Mouse (Mus musculus) CH12.LX (cell line): ENCODE measurements around the gene Syne4. TPM values are rescaled to one million over a fixed set of nuclear protein-coding genes. Genes with fewer than 3 reads are reported as not detected.

Experiments used
- DNase-seq: peaks from one replicate; pipeline ENCODE4 v3.0.0-alpha.2; 2013; ENCODE audit errors: extremely low read depth
- H3K27ac ChIP-seq: 2 replicates; pipeline ENCODE4 v1.5.1; 2012; ENCODE audit warnings: low read depth, mild to moderate bottlenecking, control low read depth, moderate library complexity; ENCODE audit not compliant: insufficient read depth
- H3K27me3 ChIP-seq: replicated peaks from 2 replicates; pipeline ENCODE3; 2012; ENCODE audit warnings: inconsistent platforms
- H3K36me3 ChIP-seq, 2 experiments: replicated peaks in 1 of 2; 2 replicates each; pipeline versions ENCODE3 to v1.6.1; 2012; ENCODE audit warnings: inconsistent platforms in 1 of 2, low read length in 1 of 2, mild to moderate bottlenecking in 1 of 2, mixed read lengths in 1 of 2, moderate library complexity in 1 of 2; ENCODE audit not compliant: control insufficient read depth in 1 of 2, insufficient read depth in 1 of 2
- H3K4me1 ChIP-seq, 2 experiments: 2 replicates each; pipeline ENCODE4 v1.6.1; 2012; ENCODE audit warnings: inconsistent platforms in 1 of 2, moderate library complexity in 1 of 2; ENCODE audit not compliant: insufficient read depth in 2 of 2, control insufficient read depth in 1 of 2
- H3K4me2 ChIP-seq: 2 replicates; pipeline ENCODE4 v1.6.1; 2012; ENCODE audit warnings: low read depth, mild to moderate bottlenecking, control low read depth; ENCODE audit not compliant: poor library complexity, insufficient read depth, severe bottlenecking
- H3K4me3 ChIP-seq, 3 experiments: fragments of 150-350 bp in 1 of 3; sonication (generic) in 1 of 3; replicated peaks in 1 of 3; 2 replicates each; pipeline versions ENCODE3 to v1.5.1; 2011 to 2012; ENCODE audit warnings: low read depth in 2 of 3, low read length in 2 of 3, mild to moderate bottlenecking in 2 of 3, moderate library complexity in 2 of 3, control low read depth in 1 of 3, improper control_type of control experiment in 1 of 3, inconsistent platforms in 1 of 3, mixed read lengths in 1 of 3; ENCODE audit not compliant: poor library complexity in 1 of 3
- H3K79me2 ChIP-seq: replicated peaks from 2 replicates; pipeline ENCODE4 v1.6.1; 2012; ENCODE audit warnings: mild to moderate bottlenecking, moderate library complexity; ENCODE audit not compliant: control insufficient read depth, poor library complexity, insufficient read depth, severe bottlenecking; ENCODE audit errors: extremely low read depth
- H3K9ac ChIP-seq: 2 replicates; pipeline ENCODE4 v1.6.1; 2012; ENCODE audit warnings: low read depth, mild to moderate bottlenecking, control low read depth, moderate library complexity; ENCODE audit not compliant: insufficient read depth
- H3K9me3 ChIP-seq: replicated peaks from 2 replicates; pipeline ENCODE3; 2012; ENCODE audit warnings: low read length, inconsistent platforms, mixed read lengths
- BHLHE40 ChIP-seq: IDR thresholded peaks from 2 replicates; pipeline ENCODE4 v1.6.1; 2011; ENCODE audit warnings: mild to moderate bottlenecking, low read depth, low read length, improper control_type of control experiment
- GABPA ChIP-seq: IDR thresholded peaks from 2 replicates; pipeline ENCODE4 v1.6.1; 2012; ENCODE audit warnings: low read depth, low read length, improper control_type of control experiment, inconsistent platforms; ENCODE audit not compliant: insufficient replicate concordance
- JUN ChIP-seq: IDR thresholded peaks from 2 replicates; pipeline ENCODE4 v1.6.1; 2011; ENCODE audit warnings: low read depth, mild to moderate bottlenecking, low read length, improper control_type of control experiment, moderate library complexity; ENCODE audit not compliant: insufficient read depth
- KAT2A ChIP-seq: IDR thresholded peaks from 2 replicates; pipeline ENCODE4 v1.6.1; 2012; ENCODE audit warnings: low read length, improper control_type of control experiment, inconsistent platforms; ENCODE audit not compliant: insufficient replicate concordance
- MEF2A ChIP-seq: IDR thresholded peaks from 2 replicates; pipeline ENCODE4 v1.6.1; 2014; ENCODE audit warnings: low read depth, mild to moderate bottlenecking, inconsistent platforms, low read length, improper control_type of control experiment, borderline replicate concordance
- MYC ChIP-seq: IDR thresholded peaks from 2 replicates; pipeline ENCODE4 v1.6.1; 2011; ENCODE audit warnings: low read depth, mild to moderate bottlenecking, improper control_type of control experiment, low read length
- NRF1 ChIP-seq: IDR thresholded peaks from 2 replicates; pipeline ENCODE4 v1.6.1; 2014; ENCODE audit warnings: low read depth, mild to moderate bottlenecking, inconsistent platforms, low read length, improper control_type of control experiment, moderate library complexity
- RCOR1 ChIP-seq: conservative IDR thresholded peaks from 2 replicates; pipeline ENCODE4 v1.6.1; 2012; ENCODE audit warnings: low read depth, mild to moderate bottlenecking, inconsistent platforms, low read length, improper control_type of control experiment
- SIN3A ChIP-seq: IDR thresholded peaks from 2 replicates; pipeline ENCODE4 v1.6.1; 2012; ENCODE audit warnings: low read length, improper control_type of control experiment, inconsistent platforms
- SMC3 ChIP-seq: IDR thresholded peaks from 2 replicates; pipeline ENCODE4 v1.6.1; 2011; ENCODE audit warnings: low read depth, low read length, improper control_type of control experiment
- UBTF ChIP-seq: IDR thresholded peaks from 2 replicates; pipeline ENCODE4 v1.6.1; 2012; ENCODE audit warnings: low read depth, mild to moderate bottlenecking, inconsistent platforms, low read length, improper control_type of control experiment, moderate library complexity
- ZMIZ1 ChIP-seq: IDR thresholded peaks from 2 replicates; pipeline ENCODE4 v1.6.1; 2012; ENCODE audit warnings: low read depth, mild to moderate bottlenecking, inconsistent platforms, low read length, improper control_type of control experiment
- ZNF384 ChIP-seq: IDR thresholded peaks from 2 replicates; pipeline ENCODE4 v1.6.1; 2012; ENCODE audit warnings: low read depth, low read length, improper control_type of control experiment, inconsistent platforms
- dilution Hi-C: fragments of 300-500 bp; cut with MboI; formaldehyde crosslinking; loops from 2 replicates; pipeline ENCODE4 v1.14.3; 2020; ENCODE audit warnings: low sequenced_read_pairs; ENCODE audit not compliant: extremely low pct_unique_long_range_greater_than_20kb, extremely low pct_ligation_motif_present
- in situ Hi-C: fragments of 300-500 bp; cut with MboI; formaldehyde crosslinking; loops from 3 replicates; pipeline ENCODE4 v1.14.3; 2019; ENCODE audit warnings: low sequenced_read_pairs, low pct_ligation_motif_present, low pct_unique_long_range_greater_than_20kb, mixed read lengths
- polyA plus RNA-seq: library from polyadenylated mRNA; unstranded; fragments of >175 nt; gene quantifications from 2 replicates; pipeline ENCODE4 v1.2.1, GENCODE M21; 2012; ENCODE audit warnings: low read depth; ENCODE audit not compliant: insufficient read length
- total RNA-seq, 2 experiments: library from RNA; depleted of rRNA; stranded (reverse); fragments of 300-350 nt in 1 of 2; fragments of >200 nt in 1 of 2; gene quantifications; 2 replicates each; pipeline ENCODE4 v1.2.3; 2012 to 2014

Syne4 gene
- total and polyA plus RNA-seq, 3 experiments = 0.70 to 3.1 (median 1.9) TPM

DNA sequence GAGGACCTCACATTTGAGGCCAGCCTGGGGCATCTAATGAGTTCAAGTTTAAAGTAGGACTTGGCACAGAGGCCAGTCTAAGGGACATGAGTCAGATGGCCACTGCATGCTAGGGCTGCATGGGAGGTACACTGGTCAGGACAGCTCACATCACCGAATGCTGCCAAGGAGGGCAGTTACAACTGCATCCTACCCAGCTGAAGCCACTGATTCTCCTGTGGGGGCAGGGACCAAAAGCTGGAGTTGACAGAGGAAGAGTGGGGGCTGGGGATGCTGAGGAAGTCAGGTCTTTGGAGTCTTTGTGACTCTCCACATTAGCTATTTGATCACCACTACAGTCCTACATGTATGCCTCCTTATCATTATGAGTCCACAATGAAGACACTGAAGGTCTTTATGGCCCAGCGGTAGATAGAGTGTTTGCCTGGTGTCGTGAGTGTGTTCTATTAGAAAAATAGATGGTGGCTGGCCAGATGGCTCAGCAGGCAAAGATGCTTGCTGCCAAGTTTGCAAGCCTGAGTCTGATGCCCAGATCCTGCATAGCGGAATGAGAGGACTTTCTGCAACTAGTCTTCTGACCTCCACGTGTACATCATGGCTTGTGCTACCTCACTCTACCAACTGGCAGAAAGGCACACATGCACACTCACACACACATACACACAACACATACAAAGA lies 25.0 kb downstream of the Syne4 start:
- H3K4me1 ChIP-seq = no peaks in the 10 kb centered on the region
- TF ChIP-seq JUN = no peak
- TF ChIP-seq GABPA = no peak
- TF ChIP-seq ZNF384 = no peak
- TF ChIP-seq MYC = no peak
- no peak for TF ChIP-seq UBTF
- TF ChIP-seq KAT2A = no peak
- TF ChIP-seq RCOR1 = no peak
- H3K9ac ChIP-seq = no peak overlapping the region
- H3K27ac ChIP-seq = no peak overlapping the region
- no peak for DNase-seq
- H3K79me2 ChIP-seq = no peaks in the 10 kb centered on the region
- no peaks in the 10 kb centered on the region for H3K9me3 ChIP-seq
- H3K36me3 ChIP-seq = no peaks in the 10 kb centered on the region
- dilution Hi-C loops = no loop called here
- no peak overlapping the region for H3K4me2 ChIP-seq
- H3K4me3 ChIP-seq = no peak overlapping the region
- in situ Hi-C loops = no loop called here
- H3K27me3 ChIP-seq = peaks cover 86% of the 10 kb centered on the region

DNA sequence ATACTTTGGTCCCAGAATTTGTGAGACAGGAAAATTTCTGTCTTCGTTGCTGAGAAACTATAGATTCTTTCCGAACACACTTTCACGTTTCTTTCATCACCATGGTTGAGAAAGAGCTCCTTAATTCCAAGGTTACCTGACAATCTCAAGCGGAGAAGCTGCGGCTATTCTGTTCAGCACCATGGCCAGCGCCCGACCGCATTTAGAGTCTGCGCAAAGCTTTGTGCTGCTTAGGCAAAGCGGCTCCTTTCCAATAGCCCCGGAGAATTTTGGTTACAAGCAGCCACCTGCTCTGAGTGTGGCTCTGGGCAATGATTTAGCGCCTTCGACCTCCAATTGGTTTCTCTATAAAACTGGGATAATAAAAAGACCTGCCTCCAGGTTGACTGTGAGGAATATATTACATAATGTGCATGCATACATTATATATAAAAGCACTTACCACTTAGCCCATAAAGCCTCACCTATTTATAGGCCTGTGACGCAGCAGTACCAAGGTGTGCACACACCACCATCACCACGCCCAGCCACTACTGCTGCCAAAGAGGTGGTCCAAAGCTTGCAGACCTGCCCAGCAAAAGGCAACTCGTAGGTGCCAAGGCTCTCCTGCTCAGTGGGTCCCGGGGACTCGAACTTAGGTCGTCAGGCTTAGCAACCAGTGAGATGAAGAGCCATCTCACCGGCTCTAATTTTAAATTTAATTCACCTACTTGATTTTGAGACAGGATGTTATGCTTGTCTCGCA lies 32.2 kb downstream of the Syne4 start:
- peaks cover 87% of the 10 kb centered on the region for H3K27me3 ChIP-seq
- H3K4me3 ChIP-seq = no peak overlapping the region
- H3K9me3 ChIP-seq = no peaks in the 10 kb centered on the region
- H3K9ac ChIP-seq = no peak overlapping the region
- no peaks in the 10 kb centered on the region for H3K36me3 ChIP-seq
- H3K4me1 ChIP-seq = no peaks in the 10 kb centered on the region
- dilution Hi-C loops (no loop called here), in situ Hi-C loops (no loop called here)
- no peak for TF ChIP-seq ZMIZ1
- TF ChIP-seq BHLHE40 = no peak
- peak; percentile 76 for TF ChIP-seq SIN3A
- no peak for TF ChIP-seq SMC3
- no peak for TF ChIP-seq MEF2A
- peak; percentile 81 for TF ChIP-seq NRF1
- no peak overlapping the region for H3K27ac ChIP-seq
- no peaks in the 10 kb centered on the region for H3K79me2 ChIP-seq
- no peak overlapping the region for H3K4me2 ChIP-seq
- DNase-seq = peak; percentile 61
